In the genomic region with DNA sequence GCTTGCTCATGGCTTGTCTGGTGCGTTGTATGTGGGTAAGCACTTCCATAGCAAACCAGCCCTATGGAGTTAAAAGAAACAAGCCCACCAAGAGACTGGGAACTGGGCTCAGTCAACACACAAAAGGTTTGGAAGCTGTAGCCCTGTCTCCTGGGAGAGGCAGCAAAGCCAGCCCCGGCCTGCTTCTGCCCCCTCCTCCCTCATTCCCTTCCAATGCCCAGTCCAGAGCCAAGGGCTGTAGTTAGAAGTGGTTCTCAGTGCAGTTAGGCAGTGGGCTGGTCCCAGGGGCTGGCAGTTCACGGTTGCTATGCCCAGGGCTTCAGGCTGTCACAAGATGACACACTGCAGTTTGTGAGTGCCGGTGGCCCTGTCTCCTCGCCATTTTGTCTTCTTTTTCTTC, we compare ENCODE assay signal across 26 mouse cellular contexts. TPM values are rescaled to one million over a fixed set of nuclear protein-coding genes. Genes with fewer than 3 reads are reported as not detected.
DNase-seq lines count a peak whose midpoint lies in the region; ATAC-seq and TF ChIP-seq lines count a peak whose summit lies in the region.
"Had no signal": no experiment of that assay in that cellular context is flagged by ENCODE, and none has a peak within 500 bp of the region (broad histone marks: within the 10 kb centered on the region; RNA-seq: fewer than 3 reads in every experiment).

No protein-coding gene starts in this region.

- H3K27ac ChIP-seq in hindbrain, embryonic 15.5 days (replicated peaks): peak overlapping the region; percentile 59
- H3K27ac ChIP-seq in hindbrain, embryonic 10.5 days: no peak overlapping the region
- H3K27ac ChIP-seq in left cerebral cortex, adult 2 months: peak overlapping the region; percentile 76
- H3K27ac ChIP-seq: embryonic facial prominence, embryonic 10.5 days; limb, embryonic 10.5 days; liver, embryonic 15.5 days; lung, embryonic 15.5 days; stomach, postnatal 0 days had no signal

- H3K27me3 ChIP-seq in hindbrain, embryonic 15.5 days: no peaks in the 10 kb centered on the region
- no peaks in the 10 kb centered on the region for H3K27me3 ChIP-seq in hindbrain, embryonic 10.5 days (ENCODE audit: insufficient read depth, poor library complexity, severe bottlenecking)
- H3K27me3 ChIP-seq: liver, embryonic 15.5 days; lung, embryonic 15.5 days had no signal

- no peak overlapping the region for H3K4me3 ChIP-seq in hindbrain, embryonic 15.5 days
- no peak overlapping the region for H3K4me3 ChIP-seq in hindbrain, embryonic 10.5 days
- no peak overlapping the region for H3K4me3 ChIP-seq in left cerebral cortex, adult 2 months
- H3K4me3 ChIP-seq: embryonic facial prominence, embryonic 10.5 days; heart, embryonic 12.5 days; limb, embryonic 10.5 days; liver, embryonic 15.5 days; lung, embryonic 15.5 days; myocyte had no signal

- intact Hi-C loops in left cerebral cortex, adult 2 months (cut with DNase I): loop anchor here (2.0 kb wide), 1 partner anchor 49 kb away; the partner anchor contains the start of gene Mras

- no peak overlapping the region for H3K9ac ChIP-seq in hindbrain, embryonic 15.5 days
- H3K9ac ChIP-seq: heart, embryonic 12.5 days; liver, embryonic 15.5 days; lung, embryonic 15.5 days had no signal

- WGBS in hindbrain, embryonic 15.5 days: 59% methylated on average over 5 of the region's 5 CpGs
- 75% methylated on average over 5 of the region's 5 CpGs for WGBS in hindbrain, embryonic 10.5 days

- no peaks in the 10 kb centered on the region for H3K9me3 ChIP-seq in hindbrain, embryonic 15.5 days
- H3K9me3 ChIP-seq in hindbrain, embryonic 10.5 days: no peaks in the 10 kb centered on the region
- H3K9me3 ChIP-seq: embryonic facial prominence, embryonic 10.5 days; heart, embryonic 12.5 days; limb, embryonic 10.5 days; liver, embryonic 15.5 days; lung, embryonic 15.5 days had no signal

- TF ChIP-seq CTCF in left cerebral cortex, adult 2 months (IDR thresholded peaks at IDR 0.05): no peak

- H3K4me2 ChIP-seq in hindbrain, embryonic 15.5 days: no peak overlapping the region
- H3K4me2 ChIP-seq: heart, embryonic 12.5 days; liver, embryonic 15.5 days; lung, embryonic 15.5 days had no signal

- peaks cover 12% of the 10 kb centered on the region for H3K36me3 ChIP-seq in hindbrain, embryonic 15.5 days
- peaks cover 28% of the 10 kb centered on the region for H3K36me3 ChIP-seq in hindbrain, embryonic 10.5 days
- H3K36me3 ChIP-seq: liver, embryonic 15.5 days; lung, embryonic 15.5 days had no signal

- H3K4me1 ChIP-seq in hindbrain, embryonic 15.5 days (replicated peaks): no peaks in the 10 kb centered on the region
- H3K4me1 ChIP-seq in hindbrain, embryonic 10.5 days (replicated peaks): peaks cover 9% of the 10 kb centered on the region
- H3K4me1 ChIP-seq: embryonic facial prominence, embryonic 10.5 days; lung, embryonic 15.5 days had no signal

- ATAC-seq in hindbrain, embryonic 15.5 days (ENCODE audit: low FRiP score, low read depth): peak; percentile 81
- ATAC-seq: intestine, postnatal 0 days had no signal

- DNase-seq in cerebellum, postnatal 4 days (ENCODE audit: low spot score in 2 of 2): peak; percentile 25 to 36
- DNase-seq in cerebellum, postnatal 25 days: no peak
- DNase-seq in hindbrain, embryonic 10.5 days (ENCODE audit: low spot score): no peak
- DNase-seq in left cerebral cortex, adult 2 months (ENCODE audit: extremely low spot score in 1 of 2, low spot score in 2 of 2): no peak
- no peak for DNase-seq in left cerebral cortex, adult 9 months (ENCODE audit: low spot score in 2 of 2)
- DNase-seq in right cerebral cortex, postnatal 10 days (ENCODE audit: low spot score in 2 of 2): peak; percentile 73 to 79
- DNase-seq in right cerebral cortex, postnatal 14 days: no peak
- DNase-seq: cerebellum, adult 8-10 months; gastrocnemius, postnatal 25 days; heart, adult 18-20 months; heart, postnatal 10 days; kidney, postnatal 25 days; liver; lung, postnatal 36 days; thymus, adult 2 months; thymus, postnatal 4 days had no signal

RNA-seq across cellular contexts. Expression of gene Esyt3, which starts 29.7 kb away (rescaled TPM):
- 0.76 and 0.87 TPM in 2 replicates for polyA plus RNA-seq in hindbrain, embryonic 15.5 days (2015; fragmentation: Nextera tagmentation; extraction: Ambion mirVana)
- 0.34 and 0.37 TPM in 2 replicates for polyA plus RNA-seq in hindbrain, embryonic 10.5 days (2016; fragmentation: Nextera tagmentation; extraction: Ambion mirVana)
- 1 to 10 TPM; 1.7 to 2.1 TPM for total RNA-seq in left cerebral cortex, adult 2 months (2021)
- total RNA-seq: megakaryocyte-erythroid progenitor cell, adult 5-6 weeks had no signal

RNA-seq across cellular contexts. Expression of gene Mras, which starts 49.1 kb away (rescaled TPM):
- 53.8 and 57.1 TPM in 2 replicates for polyA plus RNA-seq in hindbrain, embryonic 15.5 days (2015; fragmentation: Nextera tagmentation; extraction: Ambion mirVana)
- 10.9 and 16.0 TPM in 2 replicates for polyA plus RNA-seq in hindbrain, embryonic 10.5 days (2016; fragmentation: Nextera tagmentation; extraction: Ambion mirVana)
- 100 to 1,000 TPM; 166 TPM for total RNA-seq in left cerebral cortex, adult 2 months (2021)
- total RNA-seq: megakaryocyte-erythroid progenitor cell, adult 5-6 weeks had no signal

Comparison
In these comparisons a context has a peak if more than half of its experiments do, and no peak if none do; other contexts are left out.
1. DNase-seq: peak in cerebellum, postnatal 4 days (2 of 2) and right cerebral cortex, postnatal 10 days (2 of 2); none in cerebellum, postnatal 25 days (0 of 2), hindbrain, embryonic 10.5 days (single experiment), left cerebral cortex, adult 2 months (0 of 2), left cerebral cortex, adult 9 months (0 of 2) and right cerebral cortex, postnatal 14 days (single experiment).